Mouse (Mus musculus) spleen, adult 2 months (tissue): Measurements from ENCODE around the gene Zbp1.

Experiments
- CTCF ChIP-seq: fragments of 200-500 bp; IDR thresholded peaks from 2 replicates; pipeline ENCODE4 v1.5.1; 2011; ENCODE audit warnings: mild to moderate bottlenecking, inconsistent platforms; ENCODE audit not compliant: insufficient read depth, insufficient read length, insufficient replicate concordance; ENCODE audit errors: extremely low read depth
- POLR2A ChIP-seq: fragments of 200-500 bp; IDR thresholded peaks from 2 replicates; pipeline ENCODE4 v1.6.1; 2011; ENCODE audit warnings: low read depth, low read length, inconsistent platforms

DNA sequence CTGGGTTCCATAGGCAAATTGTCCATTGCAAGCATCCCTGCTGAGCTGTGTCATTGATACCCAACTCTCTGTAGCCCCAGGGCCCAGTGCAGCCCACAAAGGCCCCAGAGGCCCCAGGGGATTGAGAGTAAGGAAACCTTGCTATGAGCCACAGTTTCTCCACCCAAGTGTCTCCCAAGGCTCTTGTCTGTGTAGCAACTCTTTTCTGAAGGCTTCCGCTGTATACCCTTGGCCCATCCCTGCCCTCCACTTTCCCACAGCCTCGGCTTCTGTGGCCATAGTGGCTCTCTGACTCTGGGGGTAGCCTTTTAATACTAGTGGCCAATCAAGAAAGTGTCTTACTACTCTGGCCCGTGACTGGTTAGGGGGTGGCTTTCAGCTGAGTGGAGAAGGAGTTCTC lies 15.0 kb downstream of the Zbp1 start:
- no peak for TF ChIP-seq CTCF
- no peak for TF ChIP-seq POLR2A
